Mouse (Mus musculus) olfactory bulb, adult 2 months (tissue): ENCODE data around the gene Asxl2. TPM values are rescaled to one million over a fixed set of nuclear protein-coding genes. Genes with fewer than 3 reads are reported as not detected.
"Not testable (repeated sequence)": the region's sequence is repeated elsewhere in the genome, so short reads cannot be mapped to it uniquely, and the experiment has no call there.

Experiments
- H3K27ac ChIP-seq: fragments of 200-500 bp; 2 replicates; pipeline ENCODE4 v1.5.1; 2012; ENCODE audit warnings: low read depth, low read length; ENCODE audit not compliant: insufficient read depth
- H3K4me1 ChIP-seq: fragments of 200-500 bp; 2 replicates; pipeline ENCODE4 v1.6.1; 2012; ENCODE audit warnings: low read length; ENCODE audit not compliant: control insufficient read depth, insufficient read depth
- H3K4me3 ChIP-seq: fragments of 200-500 bp; 2 replicates; pipeline ENCODE4 v1.5.1; 2012; ENCODE audit warnings: mild to moderate bottlenecking, low read depth, low read length, moderate library complexity; ENCODE audit not compliant: insufficient read depth
- CTCF ChIP-seq: fragments of 200-500 bp; IDR thresholded peaks from 2 replicates; pipeline ENCODE4 v1.5.1; 2012; ENCODE audit warnings: low read depth, mild to moderate bottlenecking, low read length, moderate library complexity; ENCODE audit not compliant: insufficient read depth
- POLR2A ChIP-seq: fragments of 200-500 bp; IDR thresholded peaks from 2 replicates; pipeline ENCODE4 v1.6.1; 2012; ENCODE audit warnings: mild to moderate bottlenecking, low read depth, low read length, moderate library complexity; ENCODE audit not compliant: insufficient read depth
- WGBS: fragments of 180-500 bp; shearing (Covaris S2); methylation state at CpG from one replicate; pipeline ENCODE4 v1.1.7; 2018; 5-methylcytosine and 5-hydroxymethylcytosine counted together
- polyA plus RNA-seq: library from polyadenylated mRNA; stranded (reverse); fragments of >200 nt; gene quantifications from 2 replicates; pipeline ENCODE4 v1.2.4, GENCODE M21; 2012; ENCODE audit warnings: low replicate concordance; ENCODE audit not compliant: missing spikeins, insufficient read depth, insufficient read length

The Asxl2 gene
- polyA plus RNA-seq, 1 experiment = not detected

DNA sequence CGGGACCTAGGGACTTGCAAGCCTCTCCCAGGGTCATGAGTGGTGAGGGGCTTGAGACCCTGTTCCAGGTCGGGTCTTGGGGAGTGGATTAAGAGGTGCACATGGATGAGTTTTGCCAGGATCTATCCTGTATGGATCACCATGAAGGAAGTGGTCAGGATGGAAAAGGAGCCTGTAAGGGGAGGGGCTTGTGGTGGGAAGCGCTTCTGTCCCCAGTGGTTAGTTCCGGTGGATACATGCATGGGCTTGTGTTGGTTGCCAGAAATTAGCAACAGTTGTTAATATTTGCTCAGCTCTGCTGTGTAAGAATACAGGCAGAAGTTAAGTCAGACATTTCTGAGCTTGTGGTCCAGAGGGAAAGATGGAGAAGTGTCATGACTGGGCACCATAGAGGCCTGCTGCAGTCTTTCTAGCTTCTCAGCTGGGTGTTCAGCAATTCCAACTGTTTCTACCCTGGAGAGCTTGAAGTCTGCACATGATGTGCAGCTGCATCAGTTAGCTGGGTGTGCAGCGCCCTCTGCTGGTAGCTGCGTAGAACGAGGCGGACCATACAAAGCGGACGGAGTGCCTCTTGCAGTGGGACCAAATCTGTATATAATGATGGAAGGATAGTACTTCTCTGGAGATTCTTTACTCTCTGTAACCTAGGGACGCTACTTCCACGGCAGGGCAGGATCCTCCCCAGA, 35.9 kb upstream of the Asxl2 start:
- TF ChIP-seq POLR2A (no peak), CTCF (peak; percentile 84)
- H3K4me3 ChIP-seq = no peak overlapping the region
- H3K27ac ChIP-seq = no peak overlapping the region
- WGBS = 24% methylated on average over 12 of the region's 12 CpGs
- H3K4me1 ChIP-seq = peaks cover 20% of the 10 kb centered on the region

DNA sequence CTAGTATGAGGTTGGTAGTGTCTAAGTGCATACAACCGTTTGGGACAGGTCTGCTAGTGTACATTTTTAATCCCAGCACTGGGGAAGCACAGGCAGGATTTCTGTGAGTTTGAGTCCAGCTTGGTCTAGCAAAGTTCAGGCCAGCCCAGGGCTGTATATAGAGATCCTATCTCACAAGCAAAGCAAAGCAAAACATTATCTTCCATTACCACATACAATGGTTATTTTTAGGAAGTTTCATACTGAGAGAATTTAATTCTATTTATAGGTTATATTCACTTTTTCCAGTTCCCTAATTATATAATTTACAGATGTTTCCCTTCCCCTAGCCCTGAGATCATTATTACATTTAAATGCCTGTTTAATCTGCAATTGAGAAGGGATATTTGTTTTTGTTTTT, 35.4 kb upstream of the Asxl2 start:
- H3K4me1 ChIP-seq = peaks cover 14% of the 10 kb centered on the region
- 50% methylated on average over 1 of the region's 1 CpGs for WGBS
- TF ChIP-seq CTCF (no peak), POLR2A (no peak)
- H3K4me3 ChIP-seq = no peak overlapping the region
- H3K27ac ChIP-seq = no peak overlapping the region

DNA sequence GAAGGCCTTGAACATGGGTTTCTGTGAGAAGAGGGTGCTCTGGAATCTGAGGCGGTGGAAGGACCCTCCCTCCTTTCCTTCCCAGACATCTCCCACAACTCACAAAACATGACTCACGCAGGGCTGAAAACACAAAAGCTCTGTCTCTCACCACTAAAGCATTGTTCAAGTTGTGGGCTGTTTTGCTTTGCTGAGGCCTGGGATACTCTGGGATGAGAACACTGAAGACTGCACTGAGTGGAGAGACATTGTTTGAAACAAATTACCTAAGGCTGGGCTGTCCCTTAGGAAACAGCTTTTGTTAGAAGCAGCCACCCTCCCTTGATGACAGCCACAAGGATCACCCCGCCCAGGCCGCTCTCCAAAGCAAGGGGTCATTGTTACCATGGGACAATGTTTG, 33.5 kb upstream of the Asxl2 start:
- Histone ChIP-seq H3K4me1 (peaks cover 16% of the 10 kb centered on the region), H3K27ac (no peak overlapping the region), H3K4me3 (no peak overlapping the region)
- WGBS = 57% methylated on average over 4 of the region's 4 CpGs
- no peak for TF ChIP-seq POLR2A
- TF ChIP-seq CTCF = no peak

DNA sequence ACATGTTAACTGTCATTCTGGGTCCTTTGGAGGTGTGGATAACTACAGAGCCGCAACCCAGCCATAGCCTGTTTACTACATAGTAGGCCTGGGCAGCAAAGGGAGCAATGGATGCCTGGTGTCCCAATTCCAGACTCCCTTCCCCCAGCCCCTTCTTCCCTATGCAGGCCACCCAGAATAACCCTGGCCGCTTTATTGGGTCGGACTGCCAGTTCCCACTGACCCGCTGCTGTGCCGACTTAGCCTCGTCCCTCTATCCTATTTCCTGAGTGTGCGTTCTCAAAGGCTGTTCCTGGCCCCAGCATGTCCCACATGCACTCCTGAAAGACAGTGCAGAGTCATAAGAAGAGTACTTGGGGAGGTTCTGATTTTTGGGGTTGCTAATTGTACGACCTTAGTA, 29.7 kb upstream of the Asxl2 start:
- 85% methylated on average over 8 of the region's 8 CpGs for WGBS
- H3K27ac ChIP-seq = no peak overlapping the region
- H3K4me3 ChIP-seq = no peak overlapping the region
- peaks cover 8% of the 10 kb centered on the region; the same call in 1 of the 2 replicates for H3K4me1 ChIP-seq
- TF ChIP-seq POLR2A = no peak
- TF ChIP-seq CTCF = no peak

DNA sequence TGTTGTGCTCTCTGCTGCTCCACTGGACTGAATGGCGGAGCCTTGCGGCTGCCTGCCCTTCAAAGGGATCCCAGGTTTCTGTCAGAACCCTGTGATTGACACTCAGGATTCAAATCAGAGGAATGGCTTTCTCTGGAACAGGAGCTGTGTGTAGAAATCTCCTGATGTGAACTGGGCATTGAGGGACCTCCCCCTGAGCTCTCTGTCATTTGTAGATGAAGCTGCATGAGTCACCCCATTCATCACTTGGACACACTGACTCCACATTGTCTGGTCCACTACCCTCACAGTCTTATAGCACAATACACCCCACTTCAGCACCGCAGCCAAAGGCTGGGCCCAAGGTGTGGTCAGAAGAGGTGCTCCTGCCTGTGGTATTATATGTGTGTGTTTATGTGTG, 21.0 kb upstream of the Asxl2 start:
- not testable (repeated sequence) for H3K27ac ChIP-seq, H3K4me3 ChIP-seq
- WGBS = 69% methylated on average over 3 of the region's 3 CpGs

DNA sequence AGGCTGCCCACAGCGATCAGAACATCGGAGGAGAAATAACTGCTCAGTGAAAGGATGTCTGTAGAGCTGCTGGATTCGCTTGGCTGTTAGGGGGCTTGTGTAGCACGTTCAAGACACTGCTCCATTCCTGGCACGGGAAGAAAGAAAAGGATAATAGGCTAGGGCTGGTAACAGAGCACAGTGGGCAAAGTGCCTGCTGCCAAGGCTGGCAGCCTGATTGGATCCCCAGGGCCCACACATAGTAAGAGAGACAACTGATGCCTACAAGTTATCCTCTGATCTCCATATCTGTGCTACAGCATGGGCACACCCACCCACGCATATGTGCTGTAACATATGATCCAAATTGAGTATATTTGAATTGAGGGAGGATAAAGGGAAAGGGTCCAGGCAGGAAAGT, 20.1 kb upstream of the Asxl2 start:
- TF ChIP-seq POLR2A (no peak), CTCF (no peak)
- 33% methylated on average over 6 of the region's 6 CpGs for WGBS

More for the DNA sequence above, 21.0 kb upstream of the Asxl2 start:
- not testable (repeated sequence) for H3K4me1 ChIP-seq

DNA sequence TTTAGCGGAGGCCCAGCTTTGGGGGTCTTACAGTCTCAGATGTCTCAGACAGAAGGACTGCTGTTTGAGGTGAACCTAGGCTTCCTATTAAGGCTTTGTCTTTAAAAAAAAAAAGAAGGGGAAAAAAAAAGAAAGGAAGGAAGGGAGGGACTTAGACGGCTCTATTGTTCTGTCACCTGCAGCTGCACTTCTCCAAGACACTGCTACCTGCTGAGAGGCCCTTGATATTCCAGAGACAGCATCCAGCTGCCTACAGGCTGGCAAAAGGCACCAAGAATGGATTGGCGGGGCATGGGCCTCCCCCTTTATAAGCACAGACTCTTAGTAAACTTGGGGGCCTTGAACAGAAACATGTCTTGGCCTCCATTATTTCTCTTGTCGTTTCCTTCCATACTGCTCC, 11.7 kb upstream of the Asxl2 start:
- no peak overlapping the region for H3K4me3 ChIP-seq
- H3K4me1 ChIP-seq = no peaks in the 10 kb centered on the region
- no peak for TF ChIP-seq CTCF
- no peak for TF ChIP-seq POLR2A
- no peak overlapping the region for H3K27ac ChIP-seq
- WGBS = 82% methylated on average over 4 of the region's 4 CpGs

More for the DNA sequence above, 20.1 kb upstream of the Asxl2 start:
- Histone ChIP-seq H3K4me1 (peaks cover 2% of the 10 kb centered on the region), H3K4me3 (no peak overlapping the region), H3K27ac (no peak overlapping the region)

DNA sequence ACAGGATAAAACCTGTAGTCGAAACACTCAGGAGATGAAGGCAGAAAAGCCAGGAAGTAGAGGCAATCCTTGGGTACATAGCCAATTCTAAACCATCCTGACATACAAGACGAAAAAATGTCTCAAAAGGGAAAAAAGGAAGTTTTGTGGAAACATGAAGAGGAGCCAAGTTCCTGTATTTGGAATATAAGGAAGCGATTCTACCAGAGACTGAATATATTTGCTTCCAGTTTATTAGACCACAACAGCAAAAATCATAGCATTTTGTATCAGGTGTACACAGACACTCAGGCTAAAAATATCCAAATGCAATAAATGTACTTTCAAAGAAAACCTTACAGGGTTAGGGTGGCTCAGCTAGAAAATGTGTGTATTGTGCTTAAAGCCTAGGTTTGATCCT, 7.9 kb upstream of the Asxl2 start:
- Histone ChIP-seq H3K4me1 (no peaks in the 10 kb centered on the region), H3K4me3 (no peak overlapping the region), H3K27ac (no peak overlapping the region)
- TF ChIP-seq POLR2A (no peak), CTCF (no peak)
- 74% methylated on average over 3 of the region's 3 CpGs for WGBS

DNA sequence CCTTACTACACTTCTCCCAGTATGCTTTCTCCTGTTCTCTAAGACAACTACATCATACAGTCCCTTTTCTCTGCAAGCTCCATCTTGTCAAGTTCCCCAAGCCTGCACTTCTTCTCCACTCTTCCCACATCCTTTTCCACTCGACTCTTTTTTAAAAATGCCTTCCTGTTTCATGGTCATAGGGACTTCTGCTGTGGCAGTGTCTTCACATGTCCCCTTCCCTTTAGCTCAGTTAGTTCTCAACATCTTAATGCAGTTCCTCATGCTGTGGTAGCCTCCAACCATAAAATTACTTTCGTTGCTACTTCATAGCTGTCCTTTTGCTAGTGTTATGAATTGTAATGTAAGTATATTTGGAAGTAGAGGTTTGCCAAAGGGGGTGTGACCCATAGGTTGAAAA, 6.1 kb upstream of the Asxl2 start:
- Histone ChIP-seq H3K4me3 (no peak overlapping the region), H3K4me1 (0 out of 2 replicates have a peak, but pooled peaks cover under 1% of the 10 kb centered on the region), H3K27ac (no peak overlapping the region)
- TF ChIP-seq CTCF = no peak
- TF ChIP-seq POLR2A = no peak
- WGBS = 89% methylated on average over 2 of the region's 2 CpGs

DNA sequence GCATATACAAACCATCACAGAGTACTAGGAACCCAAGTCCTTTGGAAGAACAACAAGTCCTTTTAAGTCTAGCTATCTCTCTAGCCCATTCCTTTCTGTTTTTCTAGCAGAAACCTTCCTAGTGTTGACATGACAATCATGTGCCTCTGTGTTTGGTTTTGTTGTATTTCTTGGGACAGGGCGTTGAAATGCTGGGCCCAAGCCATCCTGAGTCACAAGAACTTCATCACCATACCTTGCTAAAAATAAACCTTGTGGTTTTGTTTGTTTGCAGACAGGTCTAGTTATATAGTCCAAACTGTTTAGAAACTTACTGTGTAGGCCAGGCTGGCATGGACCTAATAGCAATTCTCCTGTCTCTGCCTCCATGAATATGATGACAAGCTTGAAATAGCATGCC, 3.9 kb upstream of the Asxl2 start:
- H3K4me3 ChIP-seq = no peak overlapping the region
- H3K27ac ChIP-seq = no peak overlapping the region
- 95% methylated on average over 1 of the region's 1 CpGs for WGBS
- H3K4me1 ChIP-seq = 0 out of 2 replicates have a peak, but pooled peaks cover 2% of the 10 kb centered on the region
- TF ChIP-seq CTCF = no peak
- TF ChIP-seq POLR2A = no peak
